Mouse (Mus musculus) MEL (cell line): ENCODE measurements around the gene Fkbp5. TPM values are rescaled to one million over a fixed set of nuclear protein-coding genes. Genes with fewer than 3 reads are reported as not detected.

Experiments
- DNase-seq: peaks from one replicate; pipeline ENCODE4 v3.0.0; 2011; ENCODE audit warnings: low read depth, low spot score
- H3K27ac ChIP-seq: 2 replicates; pipeline ENCODE4 v1.5.1; 2012; ENCODE audit warnings: low read depth, mild to moderate bottlenecking, control low read depth, low read length, moderate library complexity; ENCODE audit not compliant: control insufficient read depth
- H3K27me3 ChIP-seq, 2 experiments: fragments of 150-350 bp in 1 of 2; sonication (generic) in 1 of 2; 2 replicates each; pipeline ENCODE4 v1.6.1; 2012; ENCODE audit warnings: low read length in 2 of 2, mild to moderate bottlenecking in 2 of 2, improper control_type of control experiment in 1 of 2, moderate library complexity in 1 of 2; ENCODE audit not compliant: insufficient read depth in 2 of 2, control insufficient read depth in 1 of 2
- H3K36me3 ChIP-seq, 2 experiments: 2 replicates each; pipeline ENCODE4 v1.6.1; 2012 to 2014; ENCODE audit warnings: low read length in 2 of 2, improper control_type of control experiment in 1 of 2, inconsistent platforms in 1 of 2, mild to moderate bottlenecking in 1 of 2; ENCODE audit not compliant: insufficient read depth in 2 of 2, control insufficient read depth in 1 of 2
- H3K4me1 ChIP-seq, 2 experiments: fragments of 150-350 bp in 1 of 2; sonication (generic) in 1 of 2; 2 replicates each; pipeline ENCODE4 v1.6.1; 2012; ENCODE audit warnings: low read length in 2 of 2, improper control_type of control experiment in 1 of 2, mild to moderate bottlenecking in 1 of 2; ENCODE audit not compliant: insufficient read depth in 2 of 2, control insufficient read depth in 1 of 2
- H3K4me3 ChIP-seq, 2 experiments: fragments of 150-350 bp in 1 of 2; sonication (generic) in 1 of 2; 2 replicates each; pipeline ENCODE4 v1.5.1; 2012; ENCODE audit warnings: low read depth in 2 of 2, low read length in 2 of 2, mild to moderate bottlenecking in 2 of 2, moderate library complexity in 2 of 2, control low read depth in 1 of 2, improper control_type of control experiment in 1 of 2; ENCODE audit not compliant: control insufficient read depth in 1 of 2, insufficient read depth in 1 of 2
- H3K79me2 ChIP-seq: 2 replicates; pipeline ENCODE4 v1.6.1; 2012; ENCODE audit warnings: mild to moderate bottlenecking, low read length, moderate library complexity; ENCODE audit not compliant: control insufficient read depth, poor library complexity, insufficient read depth
- H3K9ac ChIP-seq: 2 replicates; pipeline ENCODE4 v1.6.1; 2012; ENCODE audit warnings: low read depth, mild to moderate bottlenecking, control low read depth, low read length, moderate library complexity; ENCODE audit not compliant: control insufficient read depth, poor library complexity, severe bottlenecking
- H3K9me3 ChIP-seq: fragments of 150-350 bp; sonication (generic); replicated peaks from 2 replicates; pipeline ENCODE4 v1.6.1; 2012; ENCODE audit warnings: mild to moderate bottlenecking, low read length, improper control_type of control experiment, moderate library complexity; ENCODE audit not compliant: insufficient read depth
- CHD1 ChIP-seq: IDR thresholded peaks from 2 replicates; pipeline ENCODE4 v1.6.1; 2012; ENCODE audit warnings: low read depth, mild to moderate bottlenecking, inconsistent platforms, low read length, improper control_type of control experiment
- CTCF ChIP-seq, 3 experiments: IDR thresholded peaks in 2 of 3; conservative IDR thresholded peaks in 1 of 3; 2 replicates each; pipeline ENCODE4 v1.5.1; 2011 to 2012; ENCODE audit warnings: low read length in 3 of 3, low read depth in 2 of 3, mild to moderate bottlenecking in 2 of 3, improper control_type of control experiment in 1 of 3, inconsistent platforms in 1 of 3, mixed read lengths in 1 of 3, moderate library complexity in 1 of 3; ENCODE audit not compliant: control insufficient read depth in 1 of 3, insufficient read depth in 1 of 3, poor library complexity in 1 of 3, severe bottlenecking in 1 of 3
- E2F4 ChIP-seq: IDR thresholded peaks from 2 replicates; pipeline ENCODE4 v1.6.1; 2011; ENCODE audit warnings: low read depth, low read length, improper control_type of control experiment, borderline replicate concordance
- EP300 ChIP-seq, 2 experiments: IDR thresholded peaks; 2 replicates each; pipeline ENCODE4 v1.6.1; 2011; ENCODE audit warnings: improper control_type of control experiment in 2 of 2, low read length in 2 of 2, low read depth in 1 of 2, mild to moderate bottlenecking in 1 of 2
- GABPA ChIP-seq: IDR thresholded peaks from 2 replicates; pipeline ENCODE4 v1.6.1; 2012; ENCODE audit warnings: low read depth, mild to moderate bottlenecking, inconsistent platforms, low read length, improper control_type of control experiment, moderate library complexity
- KAT2A ChIP-seq: conservative IDR thresholded peaks from 2 replicates; pipeline ENCODE4 v1.6.1; 2012; ENCODE audit warnings: low read depth, low read length, improper control_type of control experiment, inconsistent platforms
- MEF2A ChIP-seq: IDR thresholded peaks from 2 replicates; pipeline ENCODE4 v1.6.1; 2014; ENCODE audit warnings: low read depth, mild to moderate bottlenecking, inconsistent platforms, low read length, improper control_type of control experiment; ENCODE audit not compliant: poor library complexity, insufficient replicate concordance, severe bottlenecking; ENCODE audit errors: extremely low read depth
- NELFE ChIP-seq: IDR thresholded peaks from 2 replicates; pipeline ENCODE4 v1.6.1; 2011; ENCODE audit warnings: low read depth, low read length, improper control_type of control experiment
- POLR2AphosphoS2 ChIP-seq: IDR thresholded peaks from 2 replicates; pipeline ENCODE4 v1.6.1; 2011; ENCODE audit warnings: low read length, improper control_type of control experiment
- RAD21 ChIP-seq: IDR thresholded peaks from 2 replicates; pipeline ENCODE4 v1.6.1; 2011; ENCODE audit warnings: mild to moderate bottlenecking, low read depth, low read length, improper control_type of control experiment
- RCOR1 ChIP-seq: IDR thresholded peaks from 2 replicates; pipeline ENCODE4 v1.6.1; 2012; ENCODE audit warnings: low read depth, mild to moderate bottlenecking, inconsistent platforms, low read length, improper control_type of control experiment
- SMC3 ChIP-seq: IDR thresholded peaks from 2 replicates; pipeline ENCODE4 v1.6.1; 2011; ENCODE audit warnings: low read depth, low read length, improper control_type of control experiment
- ZC3H11A ChIP-seq: IDR thresholded peaks from 2 replicates; pipeline ENCODE4 v1.6.1; 2012; ENCODE audit warnings: low read depth, mild to moderate bottlenecking, inconsistent platforms, low read length, improper control_type of control experiment
- ZNF384 ChIP-seq: IDR thresholded peaks from 2 replicates; pipeline ENCODE4 v1.6.1; 2012; ENCODE audit warnings: low read depth, mild to moderate bottlenecking, inconsistent platforms, low read length, improper control_type of control experiment
- polyA plus RNA-seq, 2 experiments: library from polyadenylated mRNA; stranded (reverse) in 1 of 2; unstranded in 1 of 2; fragments of >175 nt in 1 of 2; fragments of >200 nt in 1 of 2; gene quantifications; 2 replicates each; pipeline versions ENCODE4 v1.2.1 to v1.2.4; 2012; ENCODE audit warnings: low replicate concordance in 2 of 2, low read depth in 1 of 2; ENCODE audit not compliant: insufficient read length in 2 of 2, insufficient read depth in 1 of 2, missing spikeins in 1 of 2
- total RNA-seq: library from RNA; depleted of rRNA; stranded (reverse); fragments of 300-350 nt; gene quantifications from 2 replicates; pipeline ENCODE4 v1.2.3, GENCODE M21; 2012

Gene Fkbp5
- total and polyA plus RNA-seq, 3 experiments: 16.6 to 184 (median 44.3) TPM

GRCm38 (mm10) chr17:28510445-28511342 is 6.6 kb downstream of the Fkbp5 start:
- H3K27me3 ChIP-seq: no peaks in the 10 kb centered on the region
- no peak for TF ChIP-seq POLR2AphosphoS2
- TF ChIP-seq, all 39 proteins: peak for 0
- no peaks in the 10 kb centered on the region; a peak in 1 of 4 replicates for H3K36me3 ChIP-seq
- H3K79me2 ChIP-seq: no peaks in the 10 kb centered on the region
- peaks cover 0 to 4% of the 10 kb centered on the region in 2 experiments; a peak in 2 of 4 replicates for H3K4me1 ChIP-seq
- H3K9ac ChIP-seq: no peak overlapping the region
- H3K9me3 ChIP-seq: no peaks in the 10 kb centered on the region
- no peak for DNase-seq
- H3K27ac ChIP-seq: no peak overlapping the region
- H3K4me3 ChIP-seq: no peak overlapping the region

DNA sequence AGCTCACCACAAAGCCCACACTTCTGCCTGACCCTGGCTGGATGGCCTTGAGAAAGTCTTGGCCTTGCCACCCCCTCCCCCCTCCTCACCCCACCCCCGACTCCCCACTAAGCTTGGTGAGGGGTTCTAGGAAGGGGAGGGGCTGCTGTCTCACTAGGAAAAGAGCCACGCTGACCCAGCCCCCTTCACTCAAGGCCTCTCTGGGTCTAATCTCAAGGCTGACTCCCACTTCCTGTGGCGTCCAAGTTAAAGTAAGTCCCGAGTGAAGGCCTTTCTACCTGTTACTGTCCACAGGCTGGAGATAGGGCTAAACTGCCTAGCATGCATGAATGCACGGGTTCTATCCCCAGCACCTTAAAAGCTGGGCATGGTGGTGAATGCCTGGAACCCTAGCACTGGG is 9.8 kb downstream of the Fkbp5 start:
- H3K9ac ChIP-seq: no peak overlapping the region
- H3K27ac ChIP-seq: no peak overlapping the region
- no peaks in the 10 kb centered on the region for H3K27me3 ChIP-seq
- TF ChIP-seq ZC3H11A: no peak
- TF ChIP-seq POLR2AphosphoS2: no peak
- no peak for TF ChIP-seq CTCF (IDR thresholded peaks at IDR 0.05 in 2 of 3, conservative IDR thresholded peaks at IDR 0.05 in 1 of 3; ENCODE audit: control insufficient read depth in 1 of 3, insufficient read depth in 1 of 3, low read depth in 2 of 3, low read length in 3 of 3, poor library complexity in 1 of 3, severe bottlenecking in 1 of 3)
- TF ChIP-seq RAD21: no peak
- TF ChIP-seq RCOR1: no peak
- no peak for TF ChIP-seq GABPA
- no peak for TF ChIP-seq SMC3
- no peak for TF ChIP-seq EP300 (IDR thresholded peaks at IDR 0.05; ENCODE audit: low read depth in 1 of 2, low read length in 2 of 2)
- no peak for TF ChIP-seq CHD1
- TF ChIP-seq ZNF384: no peak
- TF ChIP-seq MEF2A: no peak
- TF ChIP-seq KAT2A: no peak
- no peak for TF ChIP-seq E2F4
- no peak for TF ChIP-seq NELFE
- no peaks in the 10 kb centered on the region; a peak in 1 of 4 replicates for H3K36me3 ChIP-seq
- no peak for DNase-seq
- H3K4me3 ChIP-seq: no peak overlapping the region
- no peaks in the 10 kb centered on the region for H3K79me2 ChIP-seq
- H3K9me3 ChIP-seq: no peaks in the 10 kb centered on the region
- H3K4me1 ChIP-seq: no peaks in the 10 kb centered on the region
